Mouse (Mus musculus): ENCODE measurements around the gene Zbtb7a.
"Not testable (repeated sequence)": the region's sequence is repeated elsewhere in the genome, so short reads cannot be mapped to it uniquely, and the experiment has no call there.

Zbtb7a gene

GRCm38 (mm10) chr10:81167200-81168086, 32.4 kb downstream of the Zbtb7a start, which contains the start of gene Pias4:
Gene Pias4, minus strand, starts transcription at chr10:81167923.
- intact Hi-C loops (cut with DNase I), result no loop called here

GRCm38 (mm10) chr10:81168087-81168431, 33.0 kb downstream of the Zbtb7a start:
- intact Hi-C loops (cut with DNase I), result no loop called here

- intact Hi-C loops (cut with DNase I), result no loop called here
These were observed 33.7 kb downstream of the Zbtb7a start for GRCm38 (mm10) chr10:81168521-81169244.

DNA sequence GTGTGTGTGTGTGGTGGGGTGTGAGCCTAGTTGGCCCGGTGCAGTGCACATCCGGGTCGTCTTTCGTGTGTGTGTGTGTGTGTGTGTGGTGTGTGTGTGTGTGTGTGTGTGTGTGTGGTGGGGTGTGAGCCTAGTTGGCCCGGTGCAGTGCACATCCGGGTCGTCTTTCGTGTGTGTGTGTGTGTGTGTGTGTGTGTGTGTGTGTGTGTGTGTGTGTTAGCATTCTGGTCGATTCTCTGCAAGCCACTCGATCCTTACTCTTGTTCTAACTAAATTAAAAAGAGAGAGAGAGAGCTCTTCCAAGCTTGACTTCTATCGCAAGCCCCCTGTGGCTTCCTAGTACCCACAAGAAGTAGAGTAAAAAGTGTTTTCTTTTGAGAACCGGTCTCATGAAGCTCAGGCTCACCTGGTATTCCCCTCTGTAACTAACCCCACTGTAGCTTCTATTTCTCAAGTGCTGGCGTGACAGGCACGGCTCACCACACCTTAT, 34.4 kb downstream of the Zbtb7a start:
- intact Hi-C loops (cut with DNase I), result not testable (repeated sequence)

DNA sequence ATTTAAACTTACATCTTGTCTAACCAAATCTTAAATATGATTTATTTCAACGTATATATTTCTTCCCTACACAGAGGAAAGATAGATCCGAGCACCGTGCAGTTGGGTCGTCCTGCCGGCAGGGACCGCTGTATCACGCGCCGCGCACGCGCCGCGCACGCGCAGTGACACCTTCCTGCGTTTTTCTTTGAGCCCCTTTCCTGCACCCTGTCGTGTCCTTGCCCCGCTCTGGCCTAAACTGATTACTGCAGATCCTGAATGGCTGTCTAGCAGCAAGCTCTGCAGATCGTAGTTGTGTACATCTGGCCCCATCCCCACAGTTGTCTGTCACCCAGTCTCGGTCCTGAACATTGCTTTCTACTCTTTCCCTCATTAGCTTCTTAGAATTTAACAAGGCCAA, 38.1 kb downstream of the Zbtb7a start:
- intact Hi-C loops (cut with DNase I), result no loop called here

DNA sequence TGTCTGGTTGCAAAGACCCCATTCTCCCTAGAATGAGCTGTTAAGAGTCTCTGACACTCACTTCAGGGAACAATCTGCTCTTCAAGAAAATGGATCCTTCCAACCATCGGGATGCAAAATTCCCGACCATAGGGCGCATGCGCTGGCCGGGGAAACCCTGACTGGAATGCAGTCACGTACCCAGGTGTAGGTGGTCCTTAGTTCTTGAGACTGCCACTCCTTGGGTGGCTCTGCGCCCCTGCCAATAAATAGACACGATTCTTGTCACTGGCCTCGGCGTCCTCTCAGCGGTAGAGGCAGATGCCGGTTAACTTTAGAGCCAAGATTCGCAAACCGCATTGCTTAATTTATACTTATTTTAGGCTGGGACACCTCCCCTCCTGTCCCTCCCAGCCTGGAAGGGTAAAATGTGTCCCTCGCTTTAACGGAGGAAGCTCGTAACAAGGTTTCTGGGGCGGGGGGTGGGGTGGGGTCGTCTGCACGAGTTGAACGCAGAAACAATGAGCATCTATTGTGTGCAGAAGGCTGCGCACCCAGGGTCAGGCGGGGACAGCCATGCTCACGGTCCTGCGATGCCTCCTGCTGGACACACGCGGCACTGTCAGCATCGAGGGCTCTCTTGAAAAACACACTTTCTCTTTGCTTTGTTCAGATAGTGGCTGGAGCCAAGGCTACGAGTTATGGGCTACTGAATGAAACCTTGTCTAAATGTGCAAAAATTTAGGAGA, 39.8 kb downstream of the Zbtb7a start:
- intact Hi-C loops (cut with DNase I), result loop anchor here (5.0 kb wide), 1 partner anchor 37 kb away; the partner anchor contains the start of gene Zbtb7a

DNA sequence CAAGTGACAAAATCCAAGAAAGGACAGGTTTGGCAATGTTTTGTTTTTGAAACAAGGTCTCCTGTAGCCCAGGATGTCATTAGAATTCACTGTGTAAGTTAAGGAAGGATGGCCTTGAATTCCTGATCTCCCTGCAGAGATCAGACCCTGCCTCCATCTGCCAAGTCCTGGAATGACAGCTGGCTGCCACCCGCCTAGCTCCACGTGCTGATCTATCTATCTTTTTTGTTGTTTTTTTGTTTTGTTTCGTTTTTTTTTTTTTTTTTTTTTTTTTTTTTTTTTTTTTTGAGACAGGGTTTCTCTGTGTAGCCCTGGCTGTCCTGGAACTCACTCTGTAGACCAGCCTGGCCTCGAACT, 40.3 kb downstream of the Zbtb7a start:
- intact Hi-C loops (cut with DNase I), result loop anchor here (5.0 kb wide), 1 partner anchor 38 kb away; the partner anchor contains the start of gene Zbtb7a

GRCm38 (mm10) chr10:81175936-81176465, 41.0 kb downstream of the Zbtb7a start:
- intact Hi-C loops (cut with DNase I), result loop anchor here (5.0 kb wide), 1 partner anchor 39 kb away; the partner anchor contains the start of gene Zbtb7a

DNA sequence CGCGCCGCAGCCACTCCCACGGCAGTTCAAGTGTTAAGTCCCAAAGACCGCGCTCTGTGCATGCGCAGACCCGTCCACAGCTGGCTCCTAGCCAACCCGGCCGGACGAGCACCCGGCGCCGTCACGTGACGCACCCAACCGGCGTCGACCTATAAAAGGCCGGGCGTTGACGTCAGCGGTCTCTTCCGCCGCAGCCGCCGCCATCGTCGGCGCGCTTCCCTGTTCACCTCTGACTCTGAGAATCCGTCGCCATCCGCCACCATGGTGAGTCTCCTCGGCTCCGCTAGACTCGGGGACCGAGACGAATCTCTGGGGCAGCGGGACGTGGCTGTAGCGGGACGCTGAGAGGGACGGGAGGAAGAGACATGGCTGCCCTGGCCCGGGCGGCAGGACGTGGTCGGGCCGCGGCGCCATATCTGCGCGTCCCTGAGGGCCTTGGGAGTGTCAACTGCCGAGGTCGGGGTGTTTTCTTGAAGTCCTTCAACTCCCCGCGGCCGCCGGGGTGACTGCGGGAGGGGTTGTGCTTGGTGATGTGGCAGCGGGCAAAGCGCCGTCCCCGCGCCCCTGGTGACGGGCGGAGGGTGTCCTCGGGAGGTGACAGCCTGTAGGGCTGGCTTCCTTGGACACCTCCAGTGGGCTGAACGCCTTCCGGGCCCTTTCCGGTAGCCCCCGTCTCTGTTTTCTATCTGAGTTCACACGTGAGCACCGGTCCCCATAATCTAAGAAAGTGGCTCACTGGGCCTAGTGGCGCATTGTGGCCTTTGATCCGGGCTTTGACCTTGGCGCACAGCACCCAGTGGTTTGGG, 41.6 kb downstream of the Zbtb7a start, which contains the start of gene Eef2:
Gene Eef2, plus strand, starts transcription at position 166 of the 806 bp plus-strand sequence.
- intact Hi-C loops (cut with DNase I), result loop anchor here (5.0 kb wide), 1 partner anchor 39 kb away; the partner anchor contains the start of gene Zbtb7a

DNA sequence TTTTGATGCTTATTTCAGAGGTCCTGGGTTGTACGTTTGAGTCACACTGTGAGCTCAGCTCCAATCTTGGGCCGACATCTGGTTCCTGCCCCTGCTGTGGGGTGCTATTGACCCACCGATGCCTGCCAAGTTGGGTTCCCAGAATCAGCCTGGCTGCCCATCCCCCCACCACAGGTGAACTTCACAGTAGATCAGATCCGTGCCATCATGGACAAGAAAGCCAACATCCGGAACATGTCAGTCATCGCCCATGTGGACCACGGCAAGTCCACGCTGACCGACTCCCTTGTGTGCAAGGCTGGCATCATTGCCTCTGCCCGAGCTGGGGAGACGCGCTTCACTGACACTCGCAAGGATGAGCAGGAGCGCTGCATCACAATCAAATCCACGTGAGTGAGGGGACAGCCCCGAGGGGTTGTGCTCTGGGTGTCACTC, 42.5 kb downstream of the Zbtb7a start:
- intact Hi-C loops (cut with DNase I), result loop anchor here (5.0 kb wide), 1 partner anchor 40 kb away; the partner anchor contains the start of gene Zbtb7a

- intact Hi-C loops (cut with DNase I), result loop anchor here (5.0 kb wide), 1 partner anchor 41 kb away; the partner anchor contains the start of gene Zbtb7a
These were observed 43.1 kb downstream of the Zbtb7a start for GRCm38 (mm10) chr10:81177958-81178712.

GRCm38 (mm10) chr10:81178927-81179326, 43.9 kb downstream of the Zbtb7a start:
- intact Hi-C loops (cut with DNase I), result loop anchor here (5.0 kb wide), 1 partner anchor 42 kb away; the partner anchor contains the start of gene Zbtb7a

GRCm38 (mm10) chr10:81179451-81180342, 44.7 kb downstream of the Zbtb7a start:
- intact Hi-C loops (cut with DNase I), result loop anchor here (5.0 kb wide), 1 partner anchor 42 kb away; the partner anchor contains the start of gene Zbtb7a

DNA sequence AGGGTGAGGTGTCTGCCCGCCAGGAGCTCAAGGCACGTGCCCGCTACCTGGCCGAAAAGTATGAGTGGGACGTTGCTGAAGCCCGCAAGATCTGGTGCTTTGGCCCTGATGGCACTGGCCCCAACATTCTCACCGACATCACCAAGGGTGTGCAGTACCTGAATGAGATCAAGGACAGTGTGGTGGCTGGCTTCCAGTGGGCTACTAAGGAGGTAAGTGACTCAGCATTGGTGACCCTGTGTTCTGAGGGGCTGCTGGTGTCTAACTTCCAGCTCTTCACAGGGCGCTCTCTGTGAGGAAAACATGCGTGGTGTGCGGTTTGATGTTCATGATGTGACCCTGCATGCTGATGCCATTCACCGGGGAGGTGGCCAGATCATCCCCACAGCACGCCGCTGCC, 45.9 kb downstream of the Zbtb7a start:
- intact Hi-C loops (cut with DNase I), result no loop called here

DNA sequence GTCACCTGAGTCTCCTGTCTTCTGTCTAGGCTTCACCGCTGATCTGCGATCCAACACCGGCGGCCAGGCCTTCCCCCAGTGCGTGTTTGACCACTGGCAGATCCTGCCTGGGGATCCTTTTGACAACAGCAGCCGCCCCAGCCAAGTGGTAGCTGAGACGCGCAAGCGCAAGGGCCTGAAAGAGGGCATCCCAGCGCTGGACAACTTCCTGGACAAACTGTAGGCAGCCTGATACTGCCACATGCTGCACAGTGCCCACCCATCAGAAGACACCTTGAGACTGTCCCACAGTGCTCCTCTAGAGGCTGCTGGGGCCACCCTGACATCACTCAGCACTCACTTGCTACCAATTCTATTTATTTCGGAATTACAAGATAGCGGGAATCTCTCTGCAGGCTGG, 46.8 kb downstream of the Zbtb7a start:
- intact Hi-C loops (cut with DNase I), result not testable (repeated sequence)

DNA sequence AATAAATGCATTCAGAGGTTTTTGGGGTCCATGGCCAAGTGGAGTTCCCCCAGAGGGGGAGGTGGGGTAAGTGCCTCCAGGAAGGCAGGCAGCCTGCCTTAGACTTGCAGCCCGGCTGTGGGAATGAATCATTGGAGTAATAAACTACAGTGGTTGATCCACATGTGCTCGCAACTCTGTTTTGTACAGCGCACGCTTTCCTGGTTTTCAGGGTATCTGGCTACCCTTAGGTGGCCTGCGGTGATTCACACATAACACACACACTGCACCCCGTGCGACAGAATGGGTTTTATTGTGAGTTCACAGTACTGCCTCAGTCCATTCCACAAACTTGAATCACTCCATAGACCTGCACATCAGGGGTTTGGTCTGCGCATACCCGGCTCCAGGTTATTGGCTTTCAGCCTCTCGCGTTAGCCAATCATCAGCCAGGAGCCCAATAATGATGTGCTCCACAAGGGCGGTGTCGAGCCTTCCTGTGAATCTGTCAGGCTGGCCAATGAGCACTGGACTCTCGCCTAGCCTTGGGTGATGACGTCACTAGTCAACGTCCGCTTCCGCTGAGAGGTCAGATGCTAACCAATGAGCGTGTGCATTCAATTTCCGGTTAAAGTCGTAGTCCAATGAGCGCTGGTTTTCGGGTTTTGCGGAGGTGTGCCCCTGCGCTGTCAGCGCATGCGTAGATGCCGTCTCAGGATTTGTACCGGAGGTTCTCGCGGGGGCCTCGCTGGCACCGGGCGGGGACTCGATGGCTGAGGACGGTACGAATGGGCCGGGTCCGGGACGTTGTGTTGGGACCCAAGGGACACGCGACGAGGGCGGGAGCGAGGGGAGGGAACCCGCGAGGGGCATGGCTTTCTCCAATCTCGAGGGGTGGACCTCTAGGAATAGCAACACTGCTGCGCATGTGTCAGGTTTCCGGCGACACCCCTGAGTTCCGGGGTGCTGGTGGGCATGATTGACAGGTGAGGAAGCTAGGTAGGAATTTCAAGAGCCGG, 47.6 kb downstream of the Zbtb7a start, which contains the start of gene Dapk3:
Gene Dapk3, plus strand, starts transcription at position 670 of the 998 bp plus-strand sequence.
- intact Hi-C loops (cut with DNase I), result no loop called here

- intact Hi-C loops (cut with DNase I), result no loop called here
These were observed 48.8 kb downstream of the Zbtb7a start, which contains the start of gene 4930442H23Rik for GRCm38 (mm10) chr10:81183805-81184204. Gene 4930442H23Rik, minus strand, starts transcription at chr10:81183849.
